Mouse (Mus musculus) hindbrain, embryonic 15.5 days (tissue): ENCODE results near the gene Tmem63a. TPM values are rescaled to one million over a fixed set of nuclear protein-coding genes. Genes with fewer than 3 reads are reported as not detected.

Experiments used
- ATAC-seq: fragments of 200-750 bp; cut with Nextera tagmentation; 2 replicates; pipeline ENCODE4 v1.8.0; 2017; ENCODE audit warnings: low read depth, moderate number of reproducible peaks, moderate TSS enrichment; ENCODE audit not compliant: low FRiP score
- H3K27ac ChIP-seq: fragments of 300-500 bp; sonication (generic); replicated peaks from 2 replicates; pipeline ENCODE4 v1.5.1; 2015; ENCODE audit warnings: mild to moderate bottlenecking, inconsistent platforms
- H3K27me3 ChIP-seq: fragments of 300-500 bp; sonication (generic); 2 replicates; pipeline ENCODE4 v1.6.1; 2015; ENCODE audit warnings: control low read depth, inconsistent platforms
- H3K36me3 ChIP-seq: fragments of 300-500 bp; sonication (generic); 2 replicates; pipeline ENCODE4 v1.6.1; 2015; ENCODE audit warnings: control low read depth, inconsistent platforms
- H3K4me1 ChIP-seq: fragments of 300-500 bp; sonication (generic); replicated peaks from 2 replicates; pipeline ENCODE4 v1.6.1; 2015; ENCODE audit warnings: control low read depth, inconsistent platforms
- H3K4me2 ChIP-seq: fragments of 300-500 bp; sonication (generic); 2 replicates; pipeline ENCODE4 v1.6.1; 2015; ENCODE audit warnings: moderate library complexity, mild to moderate bottlenecking, inconsistent platforms
- H3K4me3 ChIP-seq: fragments of 300-500 bp; sonication (generic); 2 replicates; pipeline ENCODE4 v1.5.1; 2015; ENCODE audit warnings: mild to moderate bottlenecking, inconsistent platforms
- H3K9ac ChIP-seq: fragments of 300-500 bp; sonication (generic); 2 replicates; pipeline ENCODE4 v1.6.1; 2015; ENCODE audit warnings: inconsistent platforms
- H3K9me3 ChIP-seq: fragments of 300-500 bp; sonication (generic); 2 replicates; pipeline ENCODE4 v1.6.1; 2016; ENCODE audit warnings: control low read depth, inconsistent platforms
- WGBS: fragments of 180-500 bp; shearing (Covaris S2); methylation state at CpG from one replicate; pipeline ENCODE4 v1.1.7; 2015; 5-methylcytosine and 5-hydroxymethylcytosine counted together
- polyA plus RNA-seq: library from polyadenylated mRNA; unstranded; fragments of >200 nt; fragmentation: Nextera tagmentation; extraction: Ambion mirVana; gene quantifications from 2 replicates; pipeline ENCODE4 v1.2.1, GENCODE M21; 2015

The Tmem63a gene
- polyA plus RNA-seq, 1 experiment from 2014 or later = 2.4 TPM

GRCm38 (mm10) chr1:180945001-180945980 lies 3.1 kb downstream of the Tmem63a start:
- Histone ChIP-seq H3K4me1 (peaks cover 26% of the 10 kb centered on the region), H3K4me2 (peak overlapping the region; percentile 14; the same call in 1 of the 2 replicates), H3K9ac (no peak overlapping the region), H3K27ac (no peak overlapping the region), H3K4me3 (no peak overlapping the region), H3K36me3 (no peaks in the 10 kb centered on the region), H3K27me3 (peaks cover 35% of the 10 kb centered on the region), H3K9me3 (no peaks in the 10 kb centered on the region)
- 0 out of 2 replicates have a peak, but pooled peaks have one; percentile 49 for ATAC-seq
- 31% methylated on average over 20 of the region's 20 CpGs for WGBS

- H3K9ac ChIP-seq = no peak overlapping the region
- WGBS = 74% methylated on average over 6 of the region's 6 CpGs
- H3K36me3 ChIP-seq = no peaks in the 10 kb centered on the region
- no peak overlapping the region for H3K4me2 ChIP-seq
- no peak overlapping the region for H3K4me3 ChIP-seq
- no peak for ATAC-seq
- H3K27me3 ChIP-seq = peaks cover 24% of the 10 kb centered on the region
- H3K27ac ChIP-seq = no peak overlapping the region
- H3K9me3 ChIP-seq = no peaks in the 10 kb centered on the region
- peaks cover 26% of the 10 kb centered on the region for H3K4me1 ChIP-seq
These were observed 4.3 kb downstream of the Tmem63a start for GRCm38 (mm10) chr1:180946448-180946847.

- no peaks in the 10 kb centered on the region for H3K27me3 ChIP-seq
- no peak overlapping the region for H3K9ac ChIP-seq
- WGBS = 83% methylated on average over 6 of the region's 6 CpGs
- H3K4me3 ChIP-seq = no peak overlapping the region
- H3K9me3 ChIP-seq = no peaks in the 10 kb centered on the region
- H3K27ac ChIP-seq = no peak overlapping the region
- no peaks in the 10 kb centered on the region for H3K36me3 ChIP-seq
- H3K4me1 ChIP-seq = no peaks in the 10 kb centered on the region
- no peak for ATAC-seq
- H3K4me2 ChIP-seq = no peak overlapping the region
These were observed 10.1 kb downstream of the Tmem63a start for GRCm38 (mm10) chr1:180952085-180952746.

- Histone ChIP-seq H3K4me2 (no peak overlapping the region), H3K9me3 (no peaks in the 10 kb centered on the region), H3K27me3 (no peaks in the 10 kb centered on the region), H3K4me1 (no peaks in the 10 kb centered on the region), H3K27ac (no peak overlapping the region), H3K9ac (no peak overlapping the region), H3K36me3 (no peaks in the 10 kb centered on the region), H3K4me3 (no peak overlapping the region)
- no peak for ATAC-seq
- WGBS = 93% methylated on average over 5 of the region's 5 CpGs
These were observed 10.7 kb downstream of the Tmem63a start for GRCm38 (mm10) chr1:180952808-180953207.

GRCm38 (mm10) chr1:180956401-180956800 lies 14.3 kb downstream of the Tmem63a start:
- H3K27ac ChIP-seq = no peak overlapping the region
- no peaks in the 10 kb centered on the region for H3K36me3 ChIP-seq
- H3K4me3 ChIP-seq = no peak overlapping the region
- WGBS = 94% methylated on average over 8 of the region's 8 CpGs
- H3K9me3 ChIP-seq = no peaks in the 10 kb centered on the region
- H3K4me1 ChIP-seq = no peaks in the 10 kb centered on the region
- no peaks in the 10 kb centered on the region for H3K27me3 ChIP-seq
- ATAC-seq = no peak
- no peak overlapping the region for H3K4me2 ChIP-seq
- H3K9ac ChIP-seq = no peak overlapping the region

GRCm38 (mm10) chr1:180956973-180957381 lies 14.8 kb downstream of the Tmem63a start:
- H3K4me3 ChIP-seq = no peak overlapping the region
- H3K9me3 ChIP-seq = no peaks in the 10 kb centered on the region
- H3K4me1 ChIP-seq = no peaks in the 10 kb centered on the region
- no peak overlapping the region for H3K27ac ChIP-seq
- WGBS = 86% methylated on average over 8 of the region's 8 CpGs
- no peaks in the 10 kb centered on the region for H3K36me3 ChIP-seq
- ATAC-seq = no peak
- no peaks in the 10 kb centered on the region for H3K27me3 ChIP-seq
- H3K4me2 ChIP-seq = no peak overlapping the region
- H3K9ac ChIP-seq = no peak overlapping the region

GRCm38 (mm10) chr1:180957989-180958388 lies 15.8 kb downstream of the Tmem63a start:
- no peaks in the 10 kb centered on the region for H3K9me3 ChIP-seq
- no peak overlapping the region for H3K4me2 ChIP-seq
- ATAC-seq = no peak
- H3K4me1 ChIP-seq = no peaks in the 10 kb centered on the region
- no peaks in the 10 kb centered on the region for H3K36me3 ChIP-seq
- H3K27me3 ChIP-seq = no peaks in the 10 kb centered on the region
- 85% methylated on average over 3 of the region's 3 CpGs for WGBS
- no peak overlapping the region for H3K27ac ChIP-seq
- H3K4me3 ChIP-seq = no peak overlapping the region
- no peak overlapping the region for H3K9ac ChIP-seq

- Histone ChIP-seq H3K4me2 (no peak overlapping the region), H3K9me3 (no peaks in the 10 kb centered on the region), H3K4me1 (no peaks in the 10 kb centered on the region), H3K27ac (no peak overlapping the region), H3K27me3 (no peaks in the 10 kb centered on the region), H3K36me3 (no peaks in the 10 kb centered on the region), H3K9ac (no peak overlapping the region), H3K4me3 (no peak overlapping the region)
- WGBS = 61% methylated on average over 3 of the region's 3 CpGs
- ATAC-seq = no peak
These were observed 16.7 kb downstream of the Tmem63a start for GRCm38 (mm10) chr1:180958797-180959196.

- no peaks in the 10 kb centered on the region for H3K27me3 ChIP-seq
These were observed 23.6 kb downstream of the Tmem63a start for GRCm38 (mm10) chr1:180965786-180966185.

GRCm38 (mm10) chr1:180966542-180966941 lies 24.4 kb downstream of the Tmem63a start:
- Histone ChIP-seq H3K4me1 (no peaks in the 10 kb centered on the region), H3K27me3 (no peaks in the 10 kb centered on the region), H3K27ac (no peak overlapping the region), H3K4me3 (no peak overlapping the region), H3K36me3 (no peaks in the 10 kb centered on the region), H3K9me3 (no peaks in the 10 kb centered on the region), H3K4me2 (no peak overlapping the region), H3K9ac (no peak overlapping the region)
- no peak for ATAC-seq
- 65% methylated on average over 3 of the region's 3 CpGs for WGBS

More at GRCm38 (mm10) chr1:180965786-180966185, 23.6 kb downstream of the Tmem63a start:
- H3K4me3 ChIP-seq = no peak overlapping the region
- no peaks in the 10 kb centered on the region for H3K4me1 ChIP-seq
- ATAC-seq = no peak
- no peak overlapping the region for H3K4me2 ChIP-seq
- no peak overlapping the region for H3K9ac ChIP-seq
- no peak overlapping the region for H3K27ac ChIP-seq
- H3K9me3 ChIP-seq = no peaks in the 10 kb centered on the region
- WGBS = 92% methylated on average over 3 of the region's 3 CpGs
- H3K36me3 ChIP-seq = no peaks in the 10 kb centered on the region

GRCm38 (mm10) chr1:180967261-180967660 lies 25.1 kb downstream of the Tmem63a start:
- WGBS = 87% methylated on average over 7 of the region's 7 CpGs
- H3K4me3 ChIP-seq = no peak overlapping the region
- H3K9me3 ChIP-seq = no peaks in the 10 kb centered on the region
- H3K27me3 ChIP-seq = no peaks in the 10 kb centered on the region
- no peak for ATAC-seq
- H3K9ac ChIP-seq = no peak overlapping the region
- no peaks in the 10 kb centered on the region for H3K36me3 ChIP-seq
- H3K4me2 ChIP-seq = no peak overlapping the region
- H3K27ac ChIP-seq = no peak overlapping the region
- H3K4me1 ChIP-seq = no peaks in the 10 kb centered on the region

- Histone ChIP-seq H3K36me3 (no peaks in the 10 kb centered on the region), H3K4me1 (no peaks in the 10 kb centered on the region), H3K9ac (no peak overlapping the region), H3K27ac (no peak overlapping the region), H3K9me3 (no peaks in the 10 kb centered on the region), H3K27me3 (no peaks in the 10 kb centered on the region), H3K4me2 (no peak overlapping the region), H3K4me3 (no peak overlapping the region)
- WGBS = 51% methylated on average over 10 of the region's 11 CpGs
- ATAC-seq = no peak
These were observed 30.8 kb downstream of the Tmem63a start for GRCm38 (mm10) chr1:180972941-180973340.
